Mouse (Mus musculus): ENCODE data around the gene Iqcf5.
"Not testable (repeated sequence)": the region's sequence is repeated elsewhere in the genome, so short reads cannot be mapped to it uniquely, and the experiment has no call there.

Iqcf5 gene

DNA sequence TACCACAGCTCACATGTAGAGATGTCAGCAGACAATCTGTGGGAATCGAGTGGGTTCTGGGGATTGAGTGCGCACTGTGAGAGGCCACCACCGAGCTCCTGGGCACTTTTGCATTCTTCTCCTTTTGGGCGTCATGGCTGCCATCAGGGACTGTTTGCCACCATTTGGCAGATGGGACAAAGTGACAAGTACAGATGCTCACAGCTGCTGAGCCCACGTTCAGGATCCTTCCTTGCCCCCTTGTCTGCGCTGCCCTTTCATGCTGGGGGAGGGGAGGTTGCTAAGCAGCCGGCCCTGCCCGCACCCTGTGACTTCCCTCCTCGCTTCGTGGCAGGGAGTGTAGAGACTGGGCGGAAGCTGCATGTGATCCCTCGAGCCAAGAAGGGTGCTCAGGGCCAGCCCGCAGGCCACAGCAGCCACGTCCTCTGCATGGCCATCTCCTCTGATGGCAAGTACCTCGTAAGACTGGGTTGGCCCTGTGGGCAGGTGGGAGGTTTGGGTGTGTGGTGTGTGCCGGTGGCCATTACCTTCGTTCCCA, 31.7 kb upstream of the Iqcf5 start:
- DNase-seq: no peak

DNA sequence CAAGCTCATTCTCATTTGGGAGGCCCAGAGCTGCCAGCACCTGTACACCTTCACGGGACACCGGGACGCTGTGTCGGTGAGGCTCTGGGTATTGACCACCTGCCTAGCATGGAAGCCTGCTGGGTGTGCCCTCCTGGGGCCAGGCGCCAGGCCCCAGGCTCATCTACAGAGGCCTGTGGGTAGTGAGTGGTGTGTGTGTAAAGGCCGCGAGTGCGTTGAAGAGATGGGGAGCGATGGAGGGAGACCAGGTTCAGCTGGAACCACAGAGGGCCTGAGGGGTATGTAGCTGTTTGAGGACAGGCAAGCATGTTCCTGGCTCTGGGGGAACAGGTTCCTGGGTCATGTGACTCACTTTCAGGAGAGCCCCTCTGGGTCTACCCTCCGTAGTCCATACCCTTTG, 31.2 kb upstream of the Iqcf5 start:
- no peak for DNase-seq

DNA sequence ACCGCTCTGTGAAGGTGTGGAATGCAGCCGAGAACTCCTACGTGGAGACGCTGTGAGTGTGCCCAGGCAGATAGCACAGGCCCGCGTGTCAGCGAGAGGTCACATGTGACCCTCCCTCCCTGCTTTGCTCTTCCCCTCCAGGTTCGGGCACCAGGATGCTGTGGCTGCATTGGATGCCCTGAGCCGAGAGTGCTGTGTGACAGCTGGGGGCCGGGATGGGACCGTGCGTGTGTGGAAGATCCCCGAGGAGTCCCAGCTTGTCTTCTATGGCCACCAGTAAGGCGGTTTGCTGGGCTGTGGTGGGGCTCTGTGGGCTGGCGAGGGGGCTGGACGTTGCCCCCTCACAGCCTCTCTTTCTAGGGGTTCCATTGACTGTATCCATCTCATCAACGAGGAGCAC, 30.8 kb upstream of the Iqcf5 start:
- DNase-seq: no peak

DNA sequence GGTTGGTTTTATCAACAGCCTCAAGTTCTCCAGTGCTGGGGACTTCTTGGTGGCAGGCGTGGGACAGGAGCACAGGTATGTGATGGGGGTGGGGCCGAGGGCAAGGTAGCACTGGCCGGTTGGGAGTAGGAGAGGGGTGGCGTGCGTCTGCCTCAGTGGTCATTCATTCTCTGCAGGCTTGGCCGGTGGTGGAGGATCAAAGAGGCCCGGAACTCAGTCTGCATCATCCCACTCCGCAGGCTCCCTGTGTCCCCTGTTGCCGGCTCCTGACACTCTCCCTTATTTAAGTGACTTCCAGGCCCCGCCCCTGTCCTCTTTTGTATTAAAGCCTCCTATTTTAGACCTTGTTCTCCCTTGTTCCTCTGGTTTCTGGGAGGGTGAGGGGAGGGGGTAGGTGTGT, 29.3 kb upstream of the Iqcf5 start:
- no peak for DNase-seq

DNA sequence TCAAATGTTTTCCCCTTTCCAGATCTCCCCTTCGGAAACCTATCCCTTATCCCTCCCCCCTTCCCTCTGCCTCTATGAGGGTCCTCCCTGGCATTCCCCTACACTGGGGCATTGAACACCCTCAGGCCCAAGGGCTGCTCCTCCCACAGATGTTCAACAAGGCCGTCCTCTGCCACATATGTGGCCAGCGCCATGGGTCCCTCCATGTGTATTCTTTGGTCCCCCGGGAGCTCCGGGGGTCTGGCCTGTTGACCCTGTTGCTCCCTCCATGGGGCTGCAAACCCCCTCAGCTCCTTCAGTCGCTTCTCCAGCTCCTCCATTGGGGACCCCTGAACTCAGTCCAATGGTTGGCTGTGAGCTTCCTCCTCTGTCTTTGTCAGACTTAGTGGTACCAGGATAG, 26.8 kb upstream of the Iqcf5 start:
- not testable (repeated sequence) for DNase-seq

DNA sequence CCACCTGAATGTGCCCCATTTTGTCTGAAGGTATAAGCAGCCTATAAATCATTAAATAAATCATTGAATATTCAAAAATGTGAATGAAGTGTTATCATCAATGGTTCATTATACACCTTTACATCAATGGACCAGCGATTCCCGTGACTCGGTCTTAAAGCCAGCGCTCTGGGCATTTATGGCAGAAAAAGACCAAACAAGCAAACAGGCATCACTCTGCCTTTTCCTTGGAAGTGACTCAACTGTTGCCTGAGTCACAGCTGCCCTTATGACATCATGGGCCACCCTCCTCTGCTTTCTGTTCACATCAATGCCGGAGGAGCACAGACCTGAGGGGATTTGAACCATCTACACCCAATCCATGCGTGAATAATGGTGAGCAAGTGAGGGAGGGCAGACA, 14.7 kb upstream of the Iqcf5 start, which contains the start of gene Iqcf1:
Gene Iqcf1, plus strand, starts transcription at position 301 of the 400 bp plus-strand sequence.
- DNase-seq: no peak

DNA sequence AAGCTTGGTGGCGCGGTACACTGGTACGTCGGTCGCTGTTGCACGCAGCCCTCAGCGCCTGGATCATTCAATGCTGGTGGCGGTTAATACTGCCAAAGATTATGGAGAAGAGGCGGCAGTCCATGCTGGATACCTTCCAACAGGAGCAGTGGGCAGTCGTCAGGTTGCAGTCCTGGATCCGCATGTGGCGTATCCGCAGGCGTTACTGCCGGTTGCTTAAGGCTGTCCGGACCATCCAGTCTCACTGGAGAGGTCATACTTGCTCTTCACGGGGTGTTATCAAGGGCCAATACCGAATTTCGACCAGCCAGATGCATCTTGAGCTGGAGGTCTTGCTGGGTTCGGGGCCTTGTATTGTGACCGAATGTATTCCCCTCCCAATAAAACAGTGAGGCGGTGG, 12.5 kb upstream of the Iqcf5 start:
- DNase-seq: no peak

DNA sequence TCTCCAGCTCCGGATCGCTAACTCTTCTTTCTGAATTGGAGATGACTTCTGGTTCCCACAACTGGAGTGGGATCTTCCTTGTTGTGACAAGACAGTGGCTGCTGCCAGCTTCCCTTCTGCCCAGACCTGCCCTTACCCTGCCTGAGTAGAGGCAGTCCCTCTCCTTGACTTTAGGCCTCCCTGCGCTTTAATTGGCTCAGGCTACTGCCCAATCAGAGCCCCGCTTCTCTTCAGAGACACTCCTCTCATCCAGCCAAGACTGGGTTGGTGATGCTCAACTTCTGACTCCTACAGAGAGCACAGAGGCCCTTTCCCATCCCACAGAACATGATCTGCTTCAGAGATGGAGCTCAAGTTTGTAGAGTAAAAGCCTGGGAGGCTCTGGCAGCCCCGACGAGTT, 10.1 kb upstream of the Iqcf5 start:
- DNase-seq: no peak

DNA sequence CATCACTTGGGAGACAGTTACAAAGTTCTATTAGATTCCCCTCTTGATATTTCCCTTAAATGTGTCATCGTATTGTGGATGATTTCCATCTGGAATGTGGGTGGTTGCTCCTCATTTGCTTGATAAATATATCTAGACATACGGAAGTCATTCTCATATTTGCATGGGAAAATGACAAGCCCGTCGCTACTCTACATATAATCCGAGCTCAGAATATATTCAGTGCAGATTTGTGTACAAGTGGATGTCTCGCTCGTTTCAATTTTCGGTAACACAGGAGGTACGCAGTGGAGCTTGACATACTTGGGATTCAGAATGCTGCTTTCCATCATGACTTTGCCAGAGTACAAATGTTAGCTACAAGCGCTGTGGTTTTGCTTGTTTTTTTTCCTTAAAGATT, 5.0 kb upstream of the Iqcf5 start:
- DNase-seq: peak; percentile 67

DNA sequence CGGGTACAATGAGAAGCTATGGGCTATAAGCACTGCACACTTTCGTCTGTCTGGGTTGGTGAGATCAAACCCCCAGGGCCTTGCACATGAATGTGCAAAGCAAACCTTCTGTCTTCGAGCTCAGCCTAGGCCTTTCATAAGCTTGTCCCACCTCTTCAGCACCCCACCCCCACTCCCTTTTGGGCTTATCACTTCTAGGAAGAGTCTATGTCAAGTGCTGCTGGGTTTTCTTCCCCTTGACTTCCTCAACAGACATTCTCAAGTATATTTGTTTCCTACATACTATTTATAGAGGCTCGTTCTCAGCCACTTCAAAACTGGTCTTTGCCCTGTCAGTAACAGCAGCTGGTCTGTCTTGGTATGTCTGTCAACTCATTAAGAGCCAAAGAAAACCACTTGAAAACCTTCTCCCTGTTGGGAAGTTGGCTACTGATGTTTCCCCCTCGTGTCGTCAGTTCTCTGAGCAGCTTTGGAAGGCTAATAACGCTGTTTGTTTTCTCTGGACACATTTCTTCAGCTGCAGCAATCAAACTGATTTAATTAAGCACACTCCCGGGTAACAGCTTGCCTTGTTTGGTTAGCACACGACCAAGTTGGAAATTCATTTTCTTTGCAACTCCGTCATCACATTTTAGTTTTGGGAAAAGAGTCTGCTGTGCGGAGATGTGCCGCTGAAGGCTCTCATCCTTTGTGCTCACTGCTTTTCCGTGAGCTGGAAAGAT, 1.5 kb upstream of the Iqcf5 start:
- DNase-seq: peak; percentile 12

DNA sequence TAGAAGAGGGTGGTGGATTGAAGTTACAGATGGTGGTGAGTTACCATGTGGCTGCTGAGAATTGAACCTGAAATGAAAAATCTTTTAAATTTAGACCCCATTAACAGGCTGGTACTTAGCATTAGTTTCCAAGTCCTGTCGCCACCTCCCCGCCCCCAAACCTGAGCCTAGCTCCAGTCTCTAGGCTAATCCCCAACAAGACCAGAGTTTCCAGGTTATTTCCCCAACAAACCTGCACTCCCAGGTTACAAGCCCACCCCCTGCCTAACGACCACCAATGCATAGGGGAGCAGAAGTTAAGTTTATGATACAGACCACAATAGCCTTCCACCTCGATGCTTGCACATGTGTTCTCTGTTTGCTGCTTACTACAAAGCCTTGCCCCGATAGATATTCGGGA, 807 bp upstream of the Iqcf5 start:
- DNase-seq: no peak

DNA sequence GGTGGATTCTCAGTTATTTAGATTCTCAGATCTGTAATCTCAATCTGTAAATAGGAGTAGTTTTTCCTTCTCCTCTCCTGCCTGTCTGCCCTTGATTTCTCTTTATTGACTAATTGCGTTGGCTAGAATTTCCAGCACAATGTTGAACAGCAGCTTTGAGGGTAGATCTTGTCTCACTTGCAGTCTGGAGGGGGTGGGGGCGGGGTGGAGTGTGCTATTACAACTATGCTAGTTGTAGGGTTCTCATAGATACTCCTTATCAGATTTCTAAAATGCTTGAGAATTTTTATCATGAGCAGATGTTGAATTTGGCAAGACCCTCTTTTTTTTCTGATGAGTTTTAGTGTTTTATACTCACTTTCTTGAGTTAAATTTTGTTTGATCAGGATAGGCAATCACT, 5.1 kb downstream of the Iqcf5 start:
- DNase-seq: no peak

DNA sequence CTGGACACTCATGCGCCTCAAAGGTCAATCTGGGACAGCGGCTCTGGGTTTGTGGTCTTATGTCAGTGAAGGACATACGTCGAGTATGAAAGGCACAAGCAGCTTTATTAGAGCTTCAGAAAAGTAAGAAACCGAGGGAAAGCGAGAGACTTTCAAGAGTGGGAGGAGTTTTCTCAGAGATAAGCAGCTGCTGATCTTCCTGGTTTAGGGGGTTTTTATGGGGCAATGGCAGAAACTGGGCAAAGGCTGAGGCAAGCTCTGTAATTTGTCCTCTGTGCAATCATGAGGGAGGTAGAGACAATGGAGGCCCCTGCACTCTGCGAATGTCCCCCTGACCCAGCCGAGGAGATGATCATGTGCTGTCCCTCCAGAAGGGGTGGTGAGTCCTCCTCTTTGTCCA, 5.5 kb downstream of the Iqcf5 start:
- no peak for DNase-seq

DNA sequence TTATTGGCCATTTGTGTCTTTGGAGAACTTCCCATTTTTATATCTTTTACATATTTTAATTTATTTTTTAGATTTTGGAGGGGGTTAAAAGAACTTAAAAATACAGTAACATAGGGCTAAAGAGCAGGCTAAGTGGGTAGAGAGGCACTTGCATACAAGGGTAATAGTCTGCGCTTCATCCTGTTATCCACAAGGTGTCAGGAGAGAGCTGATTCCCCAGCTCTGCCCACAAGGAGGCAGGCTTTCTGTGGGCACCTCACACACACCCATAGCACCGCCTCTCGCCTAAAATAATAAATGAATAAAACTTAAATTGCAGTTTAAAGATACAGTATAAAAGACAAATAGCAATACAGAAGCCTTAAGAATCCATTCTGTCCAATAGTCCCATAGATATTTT, 17.5 kb downstream of the Iqcf5 start:
- peak; percentile 28 for DNase-seq

DNA sequence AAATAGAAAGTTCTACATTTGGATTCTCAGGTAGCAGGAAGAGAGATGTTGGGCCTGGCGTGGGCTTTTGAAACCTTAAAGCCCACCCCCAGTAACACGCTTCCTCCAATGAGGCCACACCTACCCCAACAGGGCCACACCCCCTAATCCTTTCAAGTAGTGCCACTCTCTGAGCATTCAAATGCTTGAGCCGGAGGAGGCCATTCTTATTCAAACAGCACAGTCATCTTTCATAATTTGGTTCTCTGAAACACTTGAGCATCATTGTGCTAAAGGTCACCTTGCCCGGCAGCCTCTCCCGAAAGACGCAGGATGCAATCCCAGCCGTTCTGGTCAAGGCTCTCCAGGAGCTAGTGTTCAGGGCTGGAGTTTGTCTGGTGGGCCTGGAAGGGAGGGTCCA, 19.9 kb downstream of the Iqcf5 start:
- no peak for DNase-seq

DNA sequence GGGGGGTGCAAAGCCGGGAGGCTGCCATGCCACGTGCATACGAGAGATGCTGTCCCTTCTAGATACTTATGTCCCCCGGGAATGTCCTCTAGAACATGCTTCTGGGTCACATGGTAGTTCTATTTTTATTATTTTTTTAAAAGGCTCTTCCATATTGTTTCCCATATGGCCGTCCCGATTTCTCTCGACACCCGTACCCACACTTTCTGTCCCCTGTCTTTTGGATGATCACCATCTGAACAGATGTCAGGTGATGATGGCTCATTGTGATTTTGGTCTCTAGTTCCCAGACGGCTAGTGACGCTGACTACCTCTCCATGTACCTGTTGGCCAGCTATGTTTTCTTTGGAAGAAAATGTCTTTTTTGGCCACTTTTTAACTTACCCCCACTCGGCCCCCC, 20.6 kb downstream of the Iqcf5 start:
- peak; percentile 47 for DNase-seq

DNA sequence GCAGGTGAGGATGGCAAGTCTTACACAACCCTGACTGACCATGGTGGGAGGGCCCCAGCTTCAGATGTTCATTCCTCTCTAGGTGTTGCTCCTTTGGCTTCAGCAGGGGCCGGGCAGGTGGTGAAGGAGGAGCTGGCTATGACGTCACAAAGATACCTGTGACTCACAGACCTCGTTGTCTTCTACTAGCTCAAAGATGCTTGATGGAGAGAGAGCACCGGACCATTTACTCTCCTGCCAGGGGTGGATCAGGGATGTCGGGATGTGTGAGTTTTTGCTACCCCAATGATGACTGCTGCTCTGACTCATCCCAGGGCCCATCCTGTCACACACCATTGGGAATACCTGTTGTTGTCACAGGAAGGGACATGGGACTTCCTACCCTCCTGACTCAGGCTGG, 47.2 kb downstream of the Iqcf5 start, which contains the start of gene Iqcf3:
Gene Iqcf3, minus strand, starts transcription at position 101 of the 400 bp plus-strand sequence.
- DNase-seq: no peak

DNA sequence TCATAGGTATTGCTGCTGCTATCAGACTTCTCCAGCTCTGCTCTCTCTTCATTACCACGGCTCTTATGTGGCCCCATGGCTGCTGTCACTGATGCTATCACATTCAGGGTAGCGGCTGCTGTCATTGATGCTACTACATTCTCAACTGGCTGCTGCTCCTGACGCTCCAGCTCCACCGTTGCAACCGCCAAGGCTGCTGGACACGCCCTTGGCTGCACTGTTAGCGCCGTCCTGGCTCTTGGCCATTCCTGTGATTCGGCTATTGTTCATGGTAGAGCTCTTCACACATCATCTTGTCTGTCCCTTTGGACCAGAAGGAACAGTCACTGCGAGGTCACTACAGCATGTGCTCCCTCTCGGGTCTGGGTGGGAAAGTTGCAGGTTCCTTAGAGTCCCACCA, 47.9 kb downstream of the Iqcf5 start:
- no peak for DNase-seq

DNA sequence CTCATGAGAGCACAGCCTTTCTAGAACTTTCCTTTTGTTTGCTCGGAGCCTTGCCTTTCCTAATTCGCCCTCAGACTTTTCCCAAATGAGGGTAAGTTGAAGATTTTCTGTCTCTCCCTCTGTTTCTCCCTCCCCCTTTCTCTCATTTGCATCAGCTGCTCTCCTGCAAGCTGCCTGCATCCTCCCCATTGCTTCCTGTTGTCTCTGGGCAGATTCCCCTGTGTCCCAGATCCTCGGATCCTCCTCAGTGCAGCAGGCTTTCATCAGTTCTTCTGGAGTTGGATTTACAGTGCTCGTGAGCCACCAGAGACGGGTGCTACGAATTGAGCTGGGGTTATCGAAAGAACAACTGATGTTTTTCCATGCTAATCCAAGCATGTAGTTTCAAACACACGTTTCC, 49.7 kb downstream of the Iqcf5 start:
- DNase-seq: no peak

All from layer of hippocampus, adult 9-11 months (tissue).